Mouse (Mus musculus): ENCODE measurements around the gene Jarid2.
A peak's percentile ranks its signal among the peaks of the same experiment; 100 is the strongest.

The Jarid2 gene

DNA sequence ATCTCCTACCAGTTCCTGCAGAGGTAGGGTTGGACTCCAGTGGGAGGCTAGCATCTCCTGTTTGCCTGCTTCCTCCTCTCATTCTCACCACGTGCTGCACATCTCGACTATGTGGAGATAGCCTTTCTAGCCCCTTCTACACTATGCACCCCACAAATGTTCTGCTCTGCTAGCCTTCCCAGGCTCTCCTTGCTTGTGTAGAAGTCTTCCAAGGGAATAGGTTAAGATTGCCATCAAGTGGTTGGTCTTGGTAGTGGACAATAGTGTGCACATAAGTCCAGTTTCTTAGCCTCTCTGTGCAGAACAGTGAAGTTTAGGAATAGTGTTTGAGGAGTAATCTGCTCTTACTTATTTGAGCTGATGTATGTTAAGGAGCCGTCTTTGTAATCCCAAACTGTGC lies 104.1 kb downstream of the Jarid2 start:
- DNase-seq (ENCODE audit: low read depth, low spot score), result peak; percentile 90

DNA sequence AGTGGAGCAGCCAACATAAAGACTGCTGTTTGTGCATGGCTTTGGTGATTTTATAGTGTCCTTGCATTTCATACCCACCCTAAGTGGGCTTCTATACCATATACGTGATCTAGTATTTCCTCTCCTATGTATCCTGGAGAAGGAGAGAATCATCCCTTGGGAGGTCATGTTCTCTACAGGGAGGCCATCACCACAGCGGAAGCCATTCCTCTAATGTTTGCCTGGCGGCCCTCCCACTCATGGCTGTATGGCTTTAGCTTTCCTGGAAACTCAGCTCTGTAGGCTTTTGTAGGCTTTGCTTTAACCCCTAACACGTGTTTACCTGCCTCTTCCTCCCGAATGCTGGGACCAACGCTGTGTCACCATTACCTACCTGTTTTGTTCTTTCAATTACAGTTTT lies 108.2 kb downstream of the Jarid2 start:
- DNase-seq (ENCODE audit: low read depth, low spot score), result no peak

DNA sequence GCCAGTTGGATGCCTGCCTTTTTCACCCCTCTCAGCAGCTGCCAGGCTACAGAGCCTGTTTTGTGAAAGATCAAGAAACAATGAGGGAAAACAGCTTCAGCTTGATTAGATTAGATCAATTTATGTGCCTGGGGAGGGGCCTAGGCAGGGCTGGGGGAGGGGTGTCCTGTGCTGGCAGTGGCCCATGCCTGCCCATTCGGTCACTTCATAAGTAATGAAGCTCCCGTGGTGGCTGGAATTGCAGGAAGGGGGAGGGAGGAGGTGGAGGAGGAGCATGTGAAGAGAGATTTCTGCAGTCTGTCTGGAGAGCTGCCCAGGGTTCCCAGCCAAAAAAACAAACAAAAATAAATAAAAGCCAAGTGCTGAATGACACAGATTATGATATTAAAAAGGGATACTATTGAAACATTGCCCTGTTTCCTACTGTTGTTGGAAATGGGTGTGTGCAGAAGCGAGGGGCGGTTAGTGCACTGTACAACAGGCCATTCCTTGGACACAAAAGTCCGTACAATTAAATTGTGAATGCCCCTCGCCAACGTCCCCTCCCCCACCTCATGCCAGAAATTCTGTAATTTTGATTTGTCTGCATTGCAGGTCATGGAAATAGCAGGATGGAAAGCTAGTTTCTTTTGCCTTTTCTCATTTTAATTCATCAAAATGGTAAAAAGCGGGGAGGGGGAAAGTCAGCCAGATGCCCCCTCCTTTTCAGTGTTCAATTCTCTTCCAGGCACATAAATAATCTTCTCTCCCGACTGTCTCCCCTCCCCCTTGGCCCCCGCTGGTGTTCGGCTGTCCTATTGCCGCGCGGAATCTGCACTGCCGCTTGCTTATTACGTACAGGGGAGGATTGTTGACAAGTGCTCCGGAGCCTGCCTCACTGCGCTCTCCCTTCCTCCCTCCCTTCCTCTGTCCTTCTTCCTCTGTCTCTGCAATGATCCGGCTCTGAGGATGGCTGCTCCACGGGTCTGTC lies 110.9 kb downstream of the Jarid2 start:
- DNase-seq (ENCODE audit: low read depth, low spot score), result peak; percentile 96

DNA sequence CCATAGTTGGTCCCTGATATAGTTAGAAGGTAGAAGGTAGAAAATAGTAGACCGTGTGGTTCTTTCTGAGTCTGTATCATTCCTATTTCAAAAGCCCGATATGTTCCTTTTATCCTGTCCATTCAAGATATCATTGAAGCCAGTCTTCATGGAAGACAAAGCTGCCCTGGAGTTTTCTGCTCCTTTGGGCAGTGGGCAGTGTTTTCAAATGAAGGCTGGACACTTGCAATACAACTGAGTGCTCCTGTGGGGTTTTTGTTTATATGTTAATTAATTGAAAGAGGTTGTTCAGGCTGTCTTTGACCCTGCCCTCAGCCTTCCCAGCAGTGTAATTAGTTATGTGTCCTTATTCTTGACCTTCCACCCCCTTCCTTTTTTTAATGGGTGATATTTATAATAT lies 122.2 kb downstream of the Jarid2 start:
- DNase-seq (ENCODE audit: low read depth, low spot score), result no peak

DNA sequence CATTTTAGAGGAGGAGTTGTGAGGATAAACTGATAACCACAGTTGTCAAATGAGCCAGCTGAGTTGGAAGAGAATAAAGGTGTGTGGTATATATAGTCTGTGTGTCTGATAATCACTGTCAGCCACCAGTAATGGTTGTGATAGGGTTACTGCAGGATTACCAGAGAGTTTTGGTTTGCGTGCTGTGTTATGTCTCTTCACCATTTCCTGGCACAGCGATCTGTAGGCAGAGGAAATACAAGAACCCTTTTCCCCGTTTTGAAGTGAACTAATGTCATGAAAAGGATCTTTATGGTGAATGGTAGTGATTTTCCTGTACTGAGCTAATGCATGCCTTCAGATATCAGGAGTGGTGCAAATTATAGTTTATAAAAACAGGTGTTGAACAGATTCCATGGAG lies 122.8 kb downstream of the Jarid2 start:
- DNase-seq (ENCODE audit: low read depth, low spot score), result no peak

DNA sequence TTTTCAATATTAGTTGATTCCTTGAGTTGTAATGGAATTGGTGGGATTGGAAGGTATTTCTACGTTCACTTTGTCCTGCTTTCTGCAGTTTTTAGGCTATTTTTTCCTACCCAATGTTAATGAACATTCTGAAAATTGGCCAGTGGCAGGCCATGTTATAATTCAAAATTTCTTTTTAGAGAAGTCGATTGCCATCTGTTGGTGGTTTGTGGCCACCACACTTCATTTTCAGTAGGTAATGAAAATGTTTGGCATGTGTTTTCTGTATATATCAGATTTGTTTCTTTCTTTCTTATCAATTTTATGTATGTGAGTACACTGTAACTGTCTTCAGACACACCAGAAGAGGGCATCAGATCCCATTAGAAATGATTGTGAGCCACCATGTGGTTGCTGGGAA lies 136.3 kb downstream of the Jarid2 start:
- DNase-seq (ENCODE audit: low read depth, low spot score), result no peak

DNA sequence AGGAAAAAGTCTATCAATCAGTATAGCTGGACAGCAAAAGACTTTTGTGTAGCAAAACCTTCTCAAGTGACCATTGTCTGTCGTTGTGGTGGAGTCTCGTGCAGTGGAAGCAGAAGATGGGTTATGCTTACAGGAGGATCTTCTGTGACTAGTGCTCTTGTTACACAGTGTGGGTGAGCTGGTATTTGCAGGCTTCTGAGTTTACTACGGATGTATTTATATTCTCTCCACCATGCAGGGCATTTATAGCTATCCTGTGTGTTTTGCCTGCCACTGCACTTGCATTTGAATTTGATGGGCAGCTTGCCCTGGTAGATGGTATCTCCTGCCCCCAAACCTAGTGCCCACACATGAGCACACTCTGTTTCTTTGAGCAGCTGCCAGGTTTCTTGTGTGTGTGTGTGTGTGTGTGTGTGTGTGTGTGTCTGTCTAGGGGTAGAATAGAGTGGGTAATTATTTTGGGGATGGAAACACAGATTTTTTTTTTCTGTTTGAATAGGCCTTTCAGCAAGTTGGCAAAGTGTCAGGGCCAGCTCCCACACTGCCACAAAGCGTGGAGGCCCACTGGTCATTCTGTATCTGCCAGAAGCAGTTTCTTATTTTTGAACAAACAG lies 138.9 kb downstream of the Jarid2 start:
- peak; percentile 87 for DNase-seq (ENCODE audit: low read depth, low spot score)

DNA sequence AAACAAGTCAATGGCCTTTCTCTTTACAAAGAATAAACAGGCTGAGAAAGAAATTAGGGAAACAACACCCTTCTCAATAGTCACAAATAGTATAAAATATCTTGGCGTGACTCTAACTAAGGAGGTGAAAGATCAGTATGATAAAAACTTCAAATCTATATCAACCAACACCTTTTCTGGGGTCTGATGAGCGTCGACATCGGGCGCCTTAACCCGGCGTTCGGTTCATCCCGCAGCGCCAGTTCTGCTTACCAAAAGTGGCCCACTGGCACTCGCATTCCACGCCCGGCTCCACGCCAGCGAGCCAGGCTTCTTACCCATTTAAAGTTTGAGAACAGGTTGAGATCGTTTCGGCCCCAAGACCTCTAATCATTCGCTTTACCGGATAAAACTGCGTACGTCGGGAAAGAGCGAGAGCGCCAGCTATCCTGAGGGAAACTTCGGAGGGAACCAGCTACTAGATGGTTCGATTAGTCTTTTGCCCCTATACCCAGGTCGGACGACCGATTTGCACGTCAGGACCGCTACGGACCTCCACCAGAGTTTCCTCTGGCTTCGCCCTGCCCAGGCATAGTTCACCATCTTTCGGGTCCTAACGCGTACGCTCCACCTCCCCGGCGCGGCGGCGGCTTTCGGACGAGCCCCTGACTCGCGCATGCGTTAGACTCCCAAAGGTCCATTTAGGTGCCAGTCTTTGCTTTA lies 140.3 kb downstream of the Jarid2 start:
- peak; percentile 99 for DNase-seq (ENCODE audit: low read depth, low spot score)

DNA sequence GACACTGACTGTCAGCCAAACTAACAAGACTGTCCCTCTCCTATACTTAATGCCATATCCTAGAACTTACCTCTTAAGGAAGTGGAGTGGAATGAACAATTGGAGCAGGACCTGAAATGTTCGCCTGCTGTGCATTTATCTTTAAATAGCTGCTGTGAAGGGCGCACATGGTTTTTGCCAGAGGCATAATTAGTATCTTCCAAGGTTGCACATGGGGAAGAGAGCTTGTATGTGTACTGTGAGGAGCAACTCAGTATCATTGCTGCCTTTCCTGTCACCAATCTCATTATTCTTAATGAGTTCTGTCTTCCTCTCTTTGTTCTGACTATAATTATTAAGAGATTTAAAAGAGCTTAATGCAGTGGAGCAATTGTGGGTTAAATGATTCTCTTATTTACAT lies 147.5 kb downstream of the Jarid2 start:
- DNase-seq (ENCODE audit: low read depth, low spot score), result peak; percentile 56

DNA sequence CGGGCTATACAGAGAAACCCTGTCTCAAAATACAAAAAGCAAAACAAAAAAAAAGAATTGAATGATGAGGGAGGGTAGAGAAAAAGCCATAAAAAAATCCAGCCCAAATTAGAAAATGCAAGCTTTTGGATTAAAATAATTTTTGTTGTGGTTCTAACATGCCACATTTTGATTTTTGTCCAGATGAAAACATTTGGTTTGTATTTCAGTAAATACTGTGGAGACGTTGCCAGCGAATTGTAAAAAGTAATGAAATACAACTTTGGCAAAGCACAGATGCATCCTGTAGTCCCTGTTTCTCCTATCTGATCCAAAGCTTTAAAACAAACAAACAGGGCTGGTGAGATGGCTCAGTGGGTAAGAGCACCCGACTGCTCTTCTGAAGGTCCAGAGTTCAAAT lies 151.7 kb downstream of the Jarid2 start:
- DNase-seq (ENCODE audit: low read depth, low spot score), result no peak

DNA sequence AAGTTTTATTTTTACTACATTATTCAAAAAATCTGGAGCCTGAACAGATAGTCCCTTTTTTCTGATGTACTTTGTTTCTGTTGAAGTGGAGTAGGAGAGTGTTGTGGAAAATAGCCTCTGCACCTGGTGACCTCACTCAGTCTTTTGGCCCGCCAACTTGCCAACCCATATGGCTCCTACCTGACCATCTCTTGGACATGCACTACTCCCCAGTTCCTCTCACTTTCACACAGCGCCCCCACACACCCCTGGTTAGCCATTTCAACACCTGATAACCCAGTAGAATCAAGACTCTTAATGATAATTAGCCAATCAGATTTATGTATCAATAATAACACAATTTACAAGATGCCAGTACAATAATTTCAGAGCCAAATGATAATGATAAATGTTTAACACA lies 156.9 kb downstream of the Jarid2 start:
- DNase-seq (ENCODE audit: low read depth, low spot score), result peak; percentile 89

DNA sequence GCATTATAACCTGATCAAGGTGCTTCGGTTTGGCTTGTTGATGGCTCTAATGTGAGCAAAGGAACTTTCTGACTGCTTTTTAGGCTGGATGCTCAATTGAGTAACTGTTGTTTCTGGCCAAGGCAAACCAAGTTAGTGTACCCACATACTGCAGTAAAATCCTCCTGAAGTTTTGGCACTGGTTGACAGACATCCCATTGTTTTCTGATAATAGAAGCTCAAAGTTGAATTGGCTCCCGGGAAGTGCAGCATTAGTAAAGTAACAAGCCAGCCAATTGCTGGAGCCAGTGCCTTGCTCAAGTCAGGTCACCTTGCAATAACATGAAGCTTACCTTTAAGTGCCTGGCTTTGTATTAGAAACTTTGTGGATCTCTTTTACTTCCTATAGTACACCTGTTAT lies 161.3 kb downstream of the Jarid2 start:
- DNase-seq (ENCODE audit: low read depth, low spot score), result no peak

DNA sequence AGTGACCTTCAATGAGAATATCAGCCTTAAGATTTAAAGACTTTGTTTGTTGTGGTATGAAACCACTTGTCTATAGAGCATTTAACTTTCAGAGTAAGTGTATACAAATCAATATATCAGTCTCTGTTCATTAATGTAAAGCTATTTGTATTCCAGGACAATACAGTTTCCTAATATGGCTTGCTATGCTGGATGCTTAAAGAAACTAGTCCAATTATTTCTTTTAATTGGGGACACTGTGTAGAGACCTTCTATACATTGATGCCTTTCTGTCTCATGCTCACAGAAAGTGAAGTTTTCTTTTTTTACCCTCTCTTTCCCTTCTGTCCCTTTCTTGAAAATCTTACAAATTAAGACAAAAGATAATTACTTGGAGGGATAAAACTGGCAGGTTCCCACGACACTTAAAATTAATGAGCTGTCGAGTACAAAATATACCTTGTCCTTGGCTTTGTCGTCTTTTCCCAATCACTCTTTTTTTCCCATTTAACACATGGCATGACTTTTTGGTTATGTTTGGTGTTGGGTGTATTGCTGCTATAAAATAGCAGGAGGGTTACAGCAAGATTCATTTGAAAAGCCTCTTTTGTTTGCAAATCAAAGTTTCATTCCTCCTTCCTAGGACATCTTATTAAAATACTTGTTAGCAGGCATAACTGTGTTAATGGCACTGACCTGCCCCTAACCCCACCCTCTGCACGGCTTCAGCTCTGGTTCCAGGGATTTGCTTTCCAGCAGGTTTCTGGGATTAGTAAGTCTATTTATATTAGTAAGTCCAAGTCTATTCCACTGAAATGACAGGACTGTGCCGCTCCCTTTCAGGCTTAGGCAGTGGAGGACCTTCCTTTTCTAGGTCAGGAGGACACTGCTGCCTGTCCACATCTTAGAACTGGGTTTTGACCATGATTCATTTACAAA lies 162.8 kb downstream of the Jarid2 start:
- no peak for DNase-seq (ENCODE audit: low read depth, low spot score)

DNA sequence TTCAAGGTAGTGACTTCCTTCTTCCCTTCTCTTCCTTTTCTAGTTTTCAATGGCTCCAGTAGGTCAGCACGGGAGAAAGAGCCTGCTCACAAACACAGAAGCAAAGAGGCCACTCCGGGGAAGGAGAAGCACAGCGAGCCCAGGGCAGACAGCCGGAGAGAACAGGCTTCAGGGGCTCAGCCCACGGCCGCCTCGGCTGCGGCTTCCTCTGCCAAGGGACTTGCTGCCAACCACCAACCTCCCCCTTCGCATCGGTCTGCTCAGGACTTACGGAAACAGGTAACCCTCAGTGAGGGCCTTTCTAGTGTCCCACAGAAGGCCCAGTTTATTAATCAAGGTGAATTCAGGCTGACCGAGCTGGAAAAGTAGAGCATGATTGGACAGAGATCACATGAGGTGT lies 166.9 kb downstream of the Jarid2 start:
- DNase-seq (ENCODE audit: low read depth, low spot score), result no peak

DNA sequence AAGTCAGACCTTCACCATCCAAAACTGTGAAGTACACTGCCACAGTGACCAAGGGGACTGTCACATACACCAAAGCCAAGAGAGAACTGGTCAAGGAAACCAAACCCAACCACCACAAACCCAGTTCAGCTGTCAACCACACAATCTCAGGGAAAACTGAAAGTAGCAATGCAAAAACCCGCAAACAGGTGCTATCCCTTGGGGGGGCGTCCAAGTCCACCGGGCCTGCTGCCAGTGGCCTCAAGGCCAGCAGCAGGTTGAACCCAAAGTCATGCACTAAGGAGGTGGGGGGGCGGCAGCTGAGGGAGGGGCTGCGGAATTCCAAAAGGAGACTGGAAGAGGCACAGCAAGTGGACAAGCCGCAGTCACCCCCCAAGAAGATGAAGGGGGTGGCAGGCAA lies 173.0 kb downstream of the Jarid2 start:
- DNase-seq (ENCODE audit: low read depth, low spot score), result no peak

DNA sequence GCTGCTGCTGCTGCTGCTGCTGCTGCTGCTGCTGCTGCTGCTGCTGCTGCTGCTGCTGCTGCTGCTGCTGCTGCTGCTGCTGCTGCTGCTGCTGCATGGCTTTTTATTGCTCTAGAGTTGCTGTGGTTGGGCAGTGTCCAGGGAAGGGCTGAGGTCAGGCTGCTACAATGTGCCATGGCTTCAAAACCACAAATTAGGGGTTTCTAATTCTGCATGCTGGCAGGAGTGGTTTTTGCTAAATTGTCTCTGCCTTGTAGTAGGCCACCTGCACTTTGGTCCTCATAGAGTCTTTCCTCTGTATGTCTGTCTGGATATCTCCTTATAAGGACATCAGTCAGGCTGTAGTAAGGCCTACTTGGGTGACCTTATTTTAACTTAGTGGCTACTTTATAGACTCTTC lies 174.1 kb downstream of the Jarid2 start:
- no peak for DNase-seq (ENCODE audit: low read depth, low spot score)

DNA sequence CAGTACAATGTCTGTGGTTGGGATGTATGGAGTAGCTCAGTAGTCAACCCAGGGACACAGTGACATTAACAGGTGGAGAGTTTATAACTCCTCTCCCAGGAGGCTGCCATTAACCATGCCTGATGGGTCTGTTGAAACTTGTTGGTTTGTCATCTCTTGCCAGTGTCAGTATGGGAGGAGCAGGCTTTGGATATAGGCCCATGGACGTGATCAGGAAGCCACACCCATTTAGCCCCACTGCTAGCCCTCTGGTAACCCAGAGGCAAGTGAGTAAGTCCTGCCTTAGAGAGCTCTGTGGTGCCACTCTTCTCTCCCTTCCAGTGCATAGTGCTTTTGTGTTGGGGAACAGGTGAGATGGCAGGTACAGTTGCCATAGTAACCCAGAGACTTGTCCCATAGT lies 175.0 kb downstream of the Jarid2 start:
- no peak for DNase-seq (ENCODE audit: low read depth, low spot score)

DNA sequence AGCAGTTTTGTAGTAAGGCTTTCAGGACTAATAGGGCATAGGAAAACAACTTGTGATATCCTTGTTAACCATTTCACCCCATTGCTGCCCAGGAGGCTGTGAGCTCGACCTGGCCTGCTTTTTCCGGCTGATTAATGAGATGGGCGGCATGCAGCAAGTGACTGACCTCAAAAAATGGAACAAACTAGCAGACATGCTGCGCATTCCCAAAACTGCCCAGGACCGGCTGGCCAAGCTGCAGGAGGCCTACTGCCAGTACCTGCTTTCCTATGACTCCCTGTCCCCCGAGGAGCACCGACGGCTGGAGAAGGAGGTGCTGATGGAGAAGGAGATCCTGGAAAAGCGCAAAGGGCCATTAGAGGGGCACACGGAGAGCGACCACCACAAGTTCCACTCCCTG lies 176.9 kb downstream of the Jarid2 start:
- DNase-seq (ENCODE audit: low read depth, low spot score), result peak; percentile 83

DNA sequence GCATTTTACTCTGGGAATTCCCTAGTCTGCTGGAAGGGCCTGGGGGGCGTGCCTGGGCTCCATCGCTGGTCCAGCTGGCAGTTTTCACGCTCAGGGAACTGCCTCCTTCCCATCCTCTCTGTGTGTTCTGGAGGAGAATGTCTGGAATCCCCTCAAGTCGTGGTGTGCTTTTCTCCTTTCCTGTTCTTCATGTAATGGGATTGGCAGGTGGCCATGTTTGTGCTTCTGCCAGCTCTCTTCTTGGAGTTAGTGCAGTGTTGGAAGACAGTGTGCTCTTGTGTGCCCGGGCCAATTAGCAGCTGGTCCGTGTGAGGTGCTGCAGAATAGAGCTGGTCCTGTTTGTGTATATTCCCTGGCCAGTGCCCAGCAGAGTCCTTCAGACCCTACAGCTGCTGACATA lies 178.4 kb downstream of the Jarid2 start:
- DNase-seq (ENCODE audit: low read depth, low spot score), result peak; percentile 96

DNA sequence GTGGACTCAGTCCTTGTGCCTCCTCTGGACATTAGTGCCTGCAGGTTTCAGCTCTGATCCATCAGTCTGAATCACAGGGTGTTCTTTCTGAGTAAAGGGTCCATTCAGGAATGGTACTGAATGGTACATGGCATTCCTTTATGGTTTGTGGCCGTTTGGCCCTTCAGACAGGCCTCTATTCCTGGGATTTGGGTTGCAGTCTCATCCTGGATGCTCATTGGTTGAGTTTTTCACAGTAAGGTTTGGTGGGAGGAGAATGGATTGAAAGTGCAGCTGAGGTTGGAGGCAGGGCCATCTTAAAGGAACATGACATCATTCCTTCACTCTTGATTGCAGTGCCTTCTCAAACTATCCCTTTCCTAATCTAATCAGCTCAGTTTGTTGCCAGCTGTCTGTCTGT lies 179.5 kb downstream of the Jarid2 start:
- peak; percentile 42 for DNase-seq (ENCODE audit: low read depth, low spot score)

DNA sequence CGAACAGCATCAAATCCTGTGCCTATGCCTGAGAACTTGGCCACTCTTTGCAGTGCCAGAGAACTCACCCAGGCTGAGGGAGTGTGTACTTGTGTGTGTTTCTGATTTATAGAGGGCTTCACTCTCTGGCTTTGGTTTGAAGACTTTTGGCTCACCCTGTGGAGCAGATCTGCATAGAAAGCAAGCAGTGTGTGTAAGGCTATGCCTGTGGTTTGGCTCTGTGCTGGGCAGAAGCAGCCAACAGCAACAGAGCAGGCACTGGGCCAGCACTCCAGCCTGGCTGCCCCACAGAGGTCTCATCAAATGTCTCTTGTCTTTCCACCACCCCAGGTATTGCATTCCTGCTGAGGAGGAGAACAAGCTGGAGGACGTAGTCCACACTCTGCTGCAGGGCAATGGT lies 183.6 kb downstream of the Jarid2 start:
- DNase-seq (ENCODE audit: low read depth, low spot score), result peak; percentile 76

All from brain, adult 2 months (tissue).